Mouse (Mus musculus): Measurements from ENCODE around the gene Nmnat2.

DNA sequence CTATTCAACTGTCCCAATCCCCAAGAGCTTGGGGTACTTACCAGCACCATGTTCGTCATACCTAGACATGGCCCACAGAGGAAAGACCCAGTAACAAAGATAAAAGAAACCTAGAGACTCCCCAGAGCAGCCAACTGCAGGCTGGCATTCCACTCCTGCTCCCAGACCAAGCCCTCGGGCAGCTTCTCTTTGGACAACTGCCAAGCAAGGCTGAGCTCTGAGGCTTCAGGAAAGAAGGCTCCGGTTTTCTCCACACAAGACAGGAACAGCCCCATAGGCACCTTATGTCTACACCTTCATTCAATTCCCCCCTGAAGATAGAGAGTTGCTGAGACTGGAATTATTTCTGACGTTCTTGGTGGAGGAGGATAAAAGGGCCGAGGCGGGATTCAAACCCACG lies 197.8 kb downstream of the Nmnat2 start:
- no peak for TF ChIP-seq CTCF (IDR thresholded peaks at IDR 0.05; ENCODE audit: control insufficient read depth, insufficient read depth, insufficient read length)
- TF ChIP-seq MYOD1 (IDR thresholded peaks at IDR 0.05; ENCODE audit: control insufficient read depth, insufficient read length, low read depth), result no peak
- no peak for TF ChIP-seq USF1 (IDR thresholded peaks at IDR 0.05; ENCODE audit: low read depth)
- no peak for TF ChIP-seq FOSL1 (IDR thresholded peaks at IDR 0.05; ENCODE audit: insufficient read depth, low read length, poor library complexity, severe bottlenecking)
